Mouse (Mus musculus): ENCODE data around the gene Ssr1. TPM values are rescaled to one million over a fixed set of nuclear protein-coding genes. Genes with fewer than 3 reads are reported as not detected.

Gene Ssr1
- polyA plus RNA-seq, 1 experiment = 150 TPM

DNA sequence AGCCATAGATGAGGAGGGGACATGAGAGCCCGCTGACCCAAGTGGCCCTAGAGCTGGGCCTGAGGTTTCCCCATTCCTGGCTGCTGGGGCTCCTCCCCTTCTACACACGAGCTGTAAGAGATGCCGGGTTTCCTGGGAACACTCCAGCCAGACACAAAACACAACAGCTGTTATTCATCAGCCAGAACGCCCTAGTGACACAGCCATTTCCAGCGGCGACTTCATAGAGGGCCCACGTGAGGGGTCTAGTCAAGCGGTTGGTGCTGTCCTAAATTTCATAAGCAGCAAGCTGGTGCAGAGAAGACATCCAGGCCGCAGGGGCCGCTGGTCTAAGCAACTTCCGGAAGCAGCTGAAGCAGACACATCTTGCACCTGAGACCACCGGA is 27.0 kb downstream of the Ssr1 start:
- H3K9ac ChIP-seq (ENCODE audit: low read depth, poor library complexity, severe bottlenecking) = peak overlapping the region; percentile 52
- H3K9me3 ChIP-seq (replicated peaks; ENCODE audit: control insufficient read depth, insufficient read depth, low read length, poor library complexity, severe bottlenecking) = no peaks in the 10 kb centered on the region
- no peaks in the 10 kb centered on the region for H3K27me3 ChIP-seq (ENCODE audit: control insufficient read depth, insufficient read depth, low read length, poor library complexity, severe bottlenecking)
- peaks cover 7% of the 10 kb centered on the region for H3K4me1 ChIP-seq (ENCODE audit: control insufficient read depth, insufficient read depth, low read length)
- peak overlapping the region; percentile 49 for H3K4me3 ChIP-seq (ENCODE audit: low read depth, low read length)
- H3K27ac ChIP-seq (ENCODE audit: insufficient read depth, low read length) = no peak overlapping the region
- no peak for TF ChIP-seq POLR2A (IDR thresholded peaks at IDR 0.05; ENCODE audit: insufficient read depth, low read length)
- no peak for TF ChIP-seq EP300 (IDR thresholded peaks at IDR 0.05; ENCODE audit: insufficient read depth, low read depth, low read length)
- TF ChIP-seq CTCF (IDR thresholded peaks at IDR 0.05; ENCODE audit: low read depth, low read length) = no peak
- no peaks in the 10 kb centered on the region for H3K36me3 ChIP-seq (ENCODE audit: control insufficient read depth, insufficient read depth, low read length, poor library complexity, severe bottlenecking)

DNA sequence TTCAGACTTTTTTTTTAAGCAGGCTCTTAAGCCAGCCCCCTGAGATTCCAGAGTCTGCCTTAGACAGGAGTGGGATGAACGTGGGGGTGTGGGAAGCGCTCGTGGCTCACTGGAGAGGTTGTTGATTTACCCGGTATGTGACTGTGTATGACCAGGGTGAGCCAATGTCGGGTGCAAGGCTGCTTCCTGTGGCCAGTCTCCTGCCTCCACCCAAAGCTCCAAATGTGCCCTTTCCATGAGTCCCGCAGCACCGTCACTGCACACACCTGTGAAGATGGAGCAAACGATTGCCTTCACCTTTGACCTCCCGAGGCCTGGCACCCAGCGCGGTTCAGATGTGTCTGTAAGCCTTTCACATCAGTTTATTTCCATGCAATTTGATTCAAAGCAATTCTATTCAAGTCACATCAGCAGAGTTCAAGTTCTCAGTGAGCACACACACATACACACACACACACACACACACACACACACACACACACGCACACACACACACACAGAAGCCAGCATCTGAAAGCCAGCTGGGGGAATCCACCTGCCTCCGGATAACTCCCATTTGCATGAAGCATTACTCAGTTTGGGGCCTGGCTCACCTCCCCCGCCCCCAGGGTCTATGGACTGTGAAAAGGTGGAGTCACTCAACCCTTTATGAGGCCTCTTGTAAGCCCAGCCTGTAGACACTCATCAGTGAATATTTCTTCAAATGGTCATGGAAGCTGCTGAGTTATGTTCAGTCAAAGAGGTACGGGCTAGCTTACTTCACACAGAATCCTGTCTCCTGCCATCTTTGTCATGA is 27.6 kb downstream of the Ssr1 start:
- Histone ChIP-seq H3K9ac (ENCODE audit: low read depth, poor library complexity, severe bottlenecking) (peak overlapping the region; percentile 52), H3K4me1 (ENCODE audit: control insufficient read depth, insufficient read depth, low read length) (peaks cover 7% of the 10 kb centered on the region), H3K27ac (ENCODE audit: insufficient read depth, low read length) (peak overlapping the region; percentile 78; the same call in 1 of the 2 replicates), H3K27me3 (ENCODE audit: control insufficient read depth, insufficient read depth, low read length, poor library complexity, severe bottlenecking) (no peaks in the 10 kb centered on the region), H3K36me3 (ENCODE audit: control insufficient read depth, insufficient read depth, low read length, poor library complexity, severe bottlenecking) (no peaks in the 10 kb centered on the region), H3K4me3 (ENCODE audit: low read depth, low read length) (no peak overlapping the region), H3K9me3 (replicated peaks; ENCODE audit: control insufficient read depth, insufficient read depth, low read length, poor library complexity, severe bottlenecking) (no peaks in the 10 kb centered on the region)
- TF ChIP-seq CTCF (IDR thresholded peaks at IDR 0.05; ENCODE audit: low read depth, low read length) (no peak), POLR2A (IDR thresholded peaks at IDR 0.05; ENCODE audit: insufficient read depth, low read length) (no peak), EP300 (IDR thresholded peaks at IDR 0.05; ENCODE audit: insufficient read depth, low read depth, low read length) (no peak)

DNA sequence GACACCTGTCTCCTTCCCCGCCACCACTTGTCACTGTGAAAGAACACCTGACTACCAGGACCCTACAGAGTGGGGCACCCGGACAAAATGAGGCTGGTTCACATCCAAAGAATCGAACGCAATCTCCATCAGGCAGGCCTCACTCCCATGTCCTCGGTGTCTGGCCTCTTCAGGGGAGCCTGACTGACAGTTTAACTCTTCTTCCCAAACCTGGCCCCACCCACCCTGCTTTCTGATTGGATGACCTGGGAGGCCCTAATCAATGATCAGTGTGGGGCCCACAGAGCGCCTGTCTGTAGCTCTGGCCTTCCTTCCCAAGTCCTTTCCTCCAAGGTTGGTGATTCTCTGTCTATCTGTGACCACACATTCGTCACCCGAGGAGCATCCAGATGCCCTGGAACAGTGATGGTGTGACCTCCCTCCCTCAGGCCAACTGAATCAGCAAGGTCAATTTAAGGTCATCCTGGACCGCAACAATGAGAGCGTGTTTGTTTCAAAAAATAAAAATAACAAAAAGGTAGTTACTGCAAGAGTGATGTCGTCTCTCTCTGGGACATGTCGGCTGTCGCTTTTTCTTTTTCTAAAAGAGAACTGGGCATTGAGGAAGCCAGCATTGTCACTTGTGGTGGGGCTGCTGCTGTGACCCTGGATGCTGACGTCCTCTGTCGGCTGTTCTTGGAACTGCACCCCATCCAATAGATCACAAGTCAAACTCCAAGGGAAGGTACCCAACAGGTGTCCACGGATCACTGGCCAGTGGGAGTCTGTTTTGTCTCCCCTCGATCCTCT is 28.7 kb downstream of the Ssr1 start:
- H3K4me1 ChIP-seq (ENCODE audit: control insufficient read depth, insufficient read depth, low read length) = peaks cover 7% of the 10 kb centered on the region
- H3K9me3 ChIP-seq (replicated peaks; ENCODE audit: control insufficient read depth, insufficient read depth, low read length, poor library complexity, severe bottlenecking) = no peaks in the 10 kb centered on the region
- H3K27ac ChIP-seq (ENCODE audit: insufficient read depth, low read length) = peak overlapping the region; percentile 78
- H3K36me3 ChIP-seq (ENCODE audit: control insufficient read depth, insufficient read depth, low read length, poor library complexity, severe bottlenecking) = no peaks in the 10 kb centered on the region
- no peak overlapping the region for H3K9ac ChIP-seq (ENCODE audit: low read depth, poor library complexity, severe bottlenecking)
- no peaks in the 10 kb centered on the region for H3K27me3 ChIP-seq (ENCODE audit: control insufficient read depth, insufficient read depth, low read length, poor library complexity, severe bottlenecking)
- peak overlapping the region; percentile 52 for H3K4me3 ChIP-seq (ENCODE audit: low read depth, low read length)
- TF ChIP-seq POLR2A (IDR thresholded peaks at IDR 0.05; ENCODE audit: insufficient read depth, low read length) (peak; percentile 51), EP300 (IDR thresholded peaks at IDR 0.05; ENCODE audit: insufficient read depth, low read depth, low read length) (no peak), CTCF (IDR thresholded peaks at IDR 0.05; ENCODE audit: low read depth, low read length) (peak; percentile 83)

GRCm38 (mm10) chr13:37964128-37965087 is 29.6 kb downstream of the Ssr1 start:
- H3K27ac ChIP-seq (ENCODE audit: insufficient read depth, low read length) = no peak overlapping the region
- no peaks in the 10 kb centered on the region for H3K9me3 ChIP-seq (replicated peaks; ENCODE audit: control insufficient read depth, insufficient read depth, low read length, poor library complexity, severe bottlenecking)
- peak overlapping the region; percentile 23; the same call in 1 of the 2 replicates for H3K4me3 ChIP-seq (ENCODE audit: low read depth, low read length)
- no peaks in the 10 kb centered on the region for H3K27me3 ChIP-seq (ENCODE audit: control insufficient read depth, insufficient read depth, low read length, poor library complexity, severe bottlenecking)
- peaks cover 7% of the 10 kb centered on the region for H3K4me1 ChIP-seq (ENCODE audit: control insufficient read depth, insufficient read depth, low read length)
- TF ChIP-seq POLR2A (IDR thresholded peaks at IDR 0.05; ENCODE audit: insufficient read depth, low read length) (no peak), CTCF (IDR thresholded peaks at IDR 0.05; ENCODE audit: low read depth, low read length) (no peak), EP300 (IDR thresholded peaks at IDR 0.05; ENCODE audit: insufficient read depth, low read depth, low read length) (no peak)
- no peak overlapping the region for H3K9ac ChIP-seq (ENCODE audit: low read depth, poor library complexity, severe bottlenecking)
- no peaks in the 10 kb centered on the region for H3K36me3 ChIP-seq (ENCODE audit: control insufficient read depth, insufficient read depth, low read length, poor library complexity, severe bottlenecking)

DNA sequence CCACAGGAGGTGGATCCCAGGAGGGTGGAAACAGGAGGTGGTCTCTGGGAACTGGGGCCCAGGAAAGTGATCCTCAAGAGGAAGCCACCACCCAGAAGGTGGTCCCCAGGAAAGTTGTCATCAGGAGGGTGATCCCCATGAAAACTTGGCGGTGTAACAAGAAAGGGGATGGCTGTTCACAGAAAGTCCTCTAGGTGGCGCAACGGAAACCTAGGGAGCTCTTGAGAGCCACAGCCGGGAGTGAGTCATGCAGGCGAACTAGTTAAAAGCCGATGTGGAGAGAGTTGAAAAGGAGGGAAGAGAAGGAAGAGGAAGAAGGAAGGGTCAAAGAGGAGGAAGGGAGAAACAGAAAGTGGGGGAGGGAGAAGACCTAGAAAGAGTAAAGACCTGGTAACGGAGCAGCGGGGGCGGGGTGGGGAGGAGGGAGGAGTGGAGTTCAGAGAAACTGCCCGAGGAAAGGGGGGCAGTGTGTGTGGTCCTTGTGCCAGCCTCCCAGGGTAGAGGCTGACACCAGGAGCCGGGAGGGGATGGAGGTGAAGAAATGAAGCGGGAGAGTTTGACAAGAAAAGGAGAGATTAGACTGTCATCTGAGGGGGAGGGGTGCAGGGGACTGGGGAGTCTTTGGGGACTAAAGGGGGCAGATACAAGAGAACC is 30.5 kb downstream of the Ssr1 start:
- TF ChIP-seq EP300 (IDR thresholded peaks at IDR 0.05; ENCODE audit: insufficient read depth, low read depth, low read length) (no peak), CTCF (IDR thresholded peaks at IDR 0.05; ENCODE audit: low read depth, low read length) (peak; percentile 69)

More for the DNA sequence above, 30.5 kb downstream of the Ssr1 start:
- H3K9ac ChIP-seq (ENCODE audit: low read depth, poor library complexity, severe bottlenecking) = peak overlapping the region; percentile 54; the same call in 1 of the 2 replicates
- peaks cover 7% of the 10 kb centered on the region for H3K4me1 ChIP-seq (ENCODE audit: control insufficient read depth, insufficient read depth, low read length)
- peak overlapping the region; percentile 45 for H3K4me3 ChIP-seq (ENCODE audit: low read depth, low read length)
- H3K27me3 ChIP-seq (ENCODE audit: control insufficient read depth, insufficient read depth, low read length, poor library complexity, severe bottlenecking) = no peaks in the 10 kb centered on the region
- no peaks in the 10 kb centered on the region for H3K9me3 ChIP-seq (replicated peaks; ENCODE audit: control insufficient read depth, insufficient read depth, low read length, poor library complexity, severe bottlenecking)
- no peaks in the 10 kb centered on the region for H3K36me3 ChIP-seq (ENCODE audit: control insufficient read depth, insufficient read depth, low read length, poor library complexity, severe bottlenecking)
- no peak overlapping the region for H3K27ac ChIP-seq (ENCODE audit: insufficient read depth, low read length)

All from ES-Bruce4 (cell line).